Mouse (Mus musculus): ENCODE results near the gene Abca9.
A peak's percentile ranks its signal among the peaks of the same experiment; 100 is the strongest.

The Abca9 gene

DNA sequence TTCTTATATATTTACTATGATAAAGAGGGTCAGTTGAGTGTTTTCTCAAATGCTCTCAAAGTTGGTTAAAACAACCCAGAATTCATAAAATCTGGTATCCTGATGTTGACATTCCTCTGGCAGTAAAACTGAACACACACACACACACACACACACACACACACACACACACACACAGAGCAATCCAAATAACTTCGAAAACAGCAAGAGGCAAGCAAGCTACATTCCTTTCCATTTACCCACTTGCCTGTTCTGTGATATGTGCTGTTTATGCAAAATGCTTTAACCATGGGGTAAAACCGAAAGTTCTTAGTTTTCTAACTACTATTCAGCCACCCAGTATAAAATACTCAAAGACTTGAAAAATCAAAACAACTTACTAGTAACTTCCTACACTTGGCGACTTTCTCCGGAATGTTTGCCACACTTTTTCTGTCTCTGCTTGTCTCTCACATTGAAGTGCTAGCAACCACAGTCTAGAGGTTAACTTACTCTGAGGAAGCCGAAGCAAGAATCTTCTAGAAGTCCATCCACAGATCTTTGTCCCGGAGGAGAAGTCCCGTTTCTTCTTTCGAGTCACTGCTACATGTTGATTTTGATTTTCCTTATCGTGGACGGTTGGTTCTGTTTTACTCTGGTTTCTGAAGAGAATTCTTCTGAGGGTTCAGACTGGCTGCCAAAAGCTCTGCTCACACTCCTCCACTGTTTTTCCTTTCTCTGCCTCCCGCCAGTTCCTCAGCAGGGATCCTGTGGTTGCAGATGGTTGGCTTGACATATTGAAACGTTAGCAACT lies at the start of gene Abca9:
Abca9 (minus strand) TSS at position 738 of the 793 bp plus-strand sequence.
- peak; percentile 40 for DNase-seq (ENCODE audit: low spot score)

GRCm38 (mm10) chr11:110217118-110217517 lies 49.1 kb upstream of the Abca9 start:
- no peak for DNase-seq (ENCODE audit: low spot score)

DNA sequence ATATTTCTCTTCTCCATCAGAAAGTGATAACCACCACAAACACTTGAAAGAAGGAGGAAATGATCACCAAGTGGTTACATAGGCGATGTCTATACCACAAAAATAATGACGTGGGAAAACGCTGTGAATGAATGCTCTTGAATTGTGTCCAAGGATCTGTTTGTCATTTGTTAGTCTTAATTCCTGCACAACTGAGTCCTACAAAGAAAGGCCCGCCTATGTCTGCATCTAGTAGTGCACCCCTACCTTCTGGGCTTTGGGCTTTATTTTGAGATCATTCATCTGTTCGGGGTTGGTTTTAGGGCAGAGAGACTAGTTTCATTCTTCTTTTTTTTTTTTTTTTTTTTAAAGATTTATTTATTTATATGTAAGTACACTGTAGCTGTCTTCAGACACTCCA lies 35.9 kb upstream of the Abca9 start:
- DNase-seq (ENCODE audit: low spot score) = no peak

DNA sequence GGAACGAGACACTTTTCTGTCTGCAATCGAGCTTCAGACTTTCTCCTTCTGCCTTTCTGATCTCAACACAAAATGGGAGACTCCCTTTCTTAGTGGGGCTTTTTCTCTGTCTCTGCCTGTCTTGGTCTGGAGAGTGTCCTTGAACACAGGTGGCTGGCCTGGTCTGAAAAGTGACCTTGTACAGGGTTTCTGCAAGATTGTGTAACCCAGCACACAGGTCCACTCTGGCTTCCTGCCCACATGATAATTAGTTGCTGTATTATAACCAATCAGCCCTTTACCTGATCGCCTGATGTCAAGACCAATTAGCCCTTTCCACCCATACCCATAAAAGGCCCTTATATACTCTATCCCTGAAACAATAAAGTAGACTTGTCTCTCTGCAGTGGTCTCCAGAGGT lies 30.9 kb upstream of the Abca9 start:
- DNase-seq (ENCODE audit: low spot score) = no peak

- no peak for DNase-seq (ENCODE audit: low spot score)
These were observed 28.7 kb upstream of the Abca9 start for GRCm38 (mm10) chr11:110196561-110197306.

GRCm38 (mm10) chr11:110195310-110195709 lies 27.3 kb upstream of the Abca9 start:
- no peak for DNase-seq (ENCODE audit: low spot score)

GRCm38 (mm10) chr11:110171212-110171611 lies 3.2 kb upstream of the Abca9 start:
- no peak for DNase-seq (ENCODE audit: low spot score)

GRCm38 (mm10) chr11:110165822-110166221 lies 2.2 kb downstream of the Abca9 start:
- DNase-seq (ENCODE audit: low spot score) = no peak

DNA sequence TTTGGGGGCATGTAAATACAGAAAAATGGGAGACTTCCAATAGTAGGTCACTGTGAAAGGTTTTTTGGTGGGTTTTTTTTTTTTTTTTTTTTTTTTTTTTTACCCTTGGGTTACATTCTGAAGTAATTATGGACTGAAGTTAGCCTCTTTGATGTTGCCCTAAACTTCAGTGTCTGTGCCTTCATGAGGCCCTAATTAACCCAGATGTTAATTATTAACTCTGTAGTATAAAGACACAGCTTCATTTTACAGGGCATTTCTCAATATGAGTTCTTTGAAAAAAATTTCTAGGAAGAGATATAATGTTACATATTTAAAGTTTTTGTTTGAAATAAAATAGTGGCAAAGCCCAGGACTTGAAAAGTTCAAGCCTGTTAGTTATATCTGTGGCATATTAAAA lies 2.6 kb downstream of the Abca9 start:
- DNase-seq (ENCODE audit: low spot score) = no peak

DNA sequence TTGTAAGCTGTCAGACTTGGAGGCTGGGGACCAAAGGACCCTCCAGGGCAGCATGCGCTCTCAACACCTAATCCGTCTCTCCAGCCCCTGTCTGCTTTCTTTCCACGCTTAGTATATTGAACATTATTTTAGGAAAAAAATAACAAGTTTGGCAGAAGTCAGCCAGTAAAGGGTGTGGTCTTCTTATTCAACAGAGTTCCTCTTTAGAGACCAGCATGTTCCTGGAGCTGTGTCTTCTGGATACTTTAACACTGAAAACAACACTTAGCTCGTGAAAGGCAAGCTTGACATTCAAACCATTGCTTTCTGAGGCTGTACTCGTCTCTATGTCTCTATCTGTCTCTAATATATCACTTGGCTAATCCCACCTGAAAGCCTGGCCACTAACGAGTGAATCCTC lies 10.9 kb downstream of the Abca9 start:
- DNase-seq (ENCODE audit: low spot score) = no peak

GRCm38 (mm10) chr11:110155985-110156384 lies 12.0 kb downstream of the Abca9 start:
- no peak for DNase-seq (ENCODE audit: low spot score)

GRCm38 (mm10) chr11:110147640-110148039 lies 20.4 kb downstream of the Abca9 start:
- no peak for DNase-seq (ENCODE audit: low spot score)

GRCm38 (mm10) chr11:110145421-110145820 lies 22.6 kb downstream of the Abca9 start:
- DNase-seq (ENCODE audit: low spot score) = no peak

DNA sequence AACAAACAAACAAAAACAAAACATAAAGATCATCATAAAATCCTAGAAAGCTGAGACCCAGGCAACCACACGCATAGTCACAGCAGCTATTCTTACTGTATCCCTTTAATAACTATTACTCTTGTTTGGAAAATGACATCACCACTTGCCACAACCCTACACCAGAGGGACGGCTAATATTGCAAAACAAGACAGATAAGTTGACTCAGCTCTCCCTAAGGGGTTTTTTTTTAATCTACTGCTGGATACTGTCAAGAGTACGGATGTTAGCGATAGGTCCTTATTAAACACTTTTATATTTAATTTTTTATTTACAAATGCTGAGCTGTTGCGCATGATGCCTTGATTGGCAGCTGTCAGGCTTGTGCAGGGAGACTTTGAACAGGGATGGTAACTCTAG lies 37.2 kb downstream of the Abca9 start:
- no peak for DNase-seq (ENCODE audit: low spot score)

DNA sequence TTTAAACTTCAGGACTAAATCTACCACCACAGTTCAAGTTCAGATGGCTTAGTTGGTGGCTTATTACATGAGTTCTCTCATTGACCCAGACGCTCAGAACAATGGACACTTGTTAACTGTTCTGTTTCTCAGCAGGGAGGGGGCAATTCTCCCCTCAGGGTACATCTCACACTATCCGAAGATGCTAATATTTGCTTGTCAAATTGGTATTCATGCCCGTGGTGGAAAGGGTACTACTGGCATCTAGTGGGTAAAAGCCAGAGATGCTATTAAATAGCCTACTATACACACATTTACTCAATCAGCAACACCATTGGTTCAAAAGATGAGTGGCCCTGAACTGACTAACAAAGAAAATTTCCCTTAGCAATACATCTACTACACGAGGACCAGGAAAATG lies 56.9 kb downstream of the Abca9 start:
- no peak for DNase-seq (ENCODE audit: low spot score)

- DNase-seq (ENCODE audit: low spot score) = no peak
These were observed 66.6 kb downstream of the Abca9 start for GRCm38 (mm10) chr11:110101437-110101836.

GRCm38 (mm10) chr11:110098901-110099300 lies 69.1 kb downstream of the Abca9 start:
- no peak for DNase-seq (ENCODE audit: low spot score)

DNA sequence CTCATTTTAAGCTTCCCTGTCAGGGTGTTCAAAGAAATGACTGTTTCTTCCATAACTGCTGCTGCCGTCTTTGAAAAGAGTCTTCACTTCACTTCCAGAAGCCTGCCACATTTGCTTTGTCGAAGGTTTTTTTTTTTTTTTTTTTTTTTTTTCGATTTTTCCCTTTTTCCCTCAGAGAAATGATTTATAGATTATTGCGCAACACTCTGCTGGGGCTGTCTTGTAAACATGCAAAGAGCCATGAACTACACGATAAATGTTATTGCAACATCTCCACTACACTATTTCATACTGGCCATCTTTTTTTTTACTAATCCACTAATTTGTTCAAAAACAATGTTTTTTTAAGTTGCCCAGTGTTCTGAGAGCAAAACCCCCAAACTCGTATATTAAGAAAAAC lies 70.5 kb downstream of the Abca9 start:
- DNase-seq (ENCODE audit: low spot score) = no peak

DNA sequence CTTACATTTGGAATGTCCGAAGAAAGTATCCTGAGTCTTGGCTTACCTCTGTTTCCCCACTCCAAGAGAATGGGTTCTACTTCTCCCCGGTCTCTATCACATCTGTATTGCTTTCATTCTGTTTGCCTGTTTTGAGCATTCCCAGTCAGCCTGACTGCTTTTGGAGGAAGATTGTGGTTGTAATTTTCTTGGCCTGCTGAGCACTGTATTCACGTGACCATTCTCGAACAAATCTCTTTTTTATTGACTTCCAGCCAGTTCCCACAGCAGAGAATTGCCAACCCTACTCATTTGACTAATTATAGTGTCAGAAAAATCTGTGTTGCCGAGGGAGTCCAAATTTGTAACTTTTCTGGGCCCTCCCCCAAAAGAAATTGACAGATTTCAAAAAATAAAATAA lies 72.1 kb downstream of the Abca9 start, which contains the start of gene Abca8a:
Abca8a (minus strand) TSS at position 121 of the 400 bp plus-strand sequence.
- DNase-seq (ENCODE audit: low spot score) = no peak

GRCm38 (mm10) chr11:110094846-110095380 lies 73.1 kb downstream of the Abca9 start:
- DNase-seq (ENCODE audit: low spot score) = no peak

DNA sequence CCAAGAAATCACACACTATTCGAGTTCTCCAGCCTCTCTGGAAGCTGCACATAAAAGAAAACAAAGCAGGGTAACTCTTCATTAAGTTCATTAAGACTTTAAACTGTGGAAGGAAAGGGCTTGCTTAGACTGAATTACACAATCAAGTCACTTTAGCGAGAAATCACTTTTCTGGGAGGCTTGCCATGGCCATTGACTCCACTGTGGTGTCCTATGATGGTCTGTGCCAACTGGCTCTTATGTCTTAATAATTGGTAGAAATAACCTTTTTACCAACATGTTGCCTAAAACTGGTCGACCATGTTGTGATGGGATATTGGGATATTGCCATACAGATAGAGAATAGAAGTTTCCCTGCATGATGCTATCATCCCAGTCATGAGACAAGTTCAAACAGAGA lies 73.8 kb downstream of the Abca9 start:
- no peak for DNase-seq (ENCODE audit: low spot score)

- no peak for DNase-seq (ENCODE audit: low spot score)
These were observed 76.7 kb downstream of the Abca9 start for GRCm38 (mm10) chr11:110091328-110091727.

DNA sequence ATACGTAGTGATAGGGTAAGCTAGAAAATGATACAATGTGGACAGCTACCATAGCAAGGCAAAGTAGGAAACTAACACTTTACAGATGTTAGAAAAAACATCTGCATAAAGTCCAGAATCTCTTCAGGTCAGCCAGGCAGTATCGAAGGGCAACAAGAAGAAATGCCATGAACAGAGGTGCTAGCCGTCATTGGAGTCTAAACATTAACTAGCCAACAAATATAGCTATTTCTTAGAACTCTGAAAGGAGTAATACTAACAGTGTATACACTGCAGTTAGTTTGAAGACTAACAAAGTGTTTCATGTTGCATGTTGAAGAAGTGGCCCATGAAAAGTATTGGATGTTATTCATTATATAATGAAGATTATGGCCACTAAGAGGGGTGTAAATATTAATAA lies 95.8 kb downstream of the Abca9 start:
- DNase-seq (ENCODE audit: low spot score) = peak; percentile 17

All from yolk sac, embryonic 10.5 days (tissue).